Mouse (Mus musculus): ENCODE measurements at regions not wholly inside any gene's neighbourhood (a gene's known extent, or its start where the extent isn't known, plus 50 kb on each side); places are given as distances from the start of the nearest gene placed in this dataset.

DNA sequence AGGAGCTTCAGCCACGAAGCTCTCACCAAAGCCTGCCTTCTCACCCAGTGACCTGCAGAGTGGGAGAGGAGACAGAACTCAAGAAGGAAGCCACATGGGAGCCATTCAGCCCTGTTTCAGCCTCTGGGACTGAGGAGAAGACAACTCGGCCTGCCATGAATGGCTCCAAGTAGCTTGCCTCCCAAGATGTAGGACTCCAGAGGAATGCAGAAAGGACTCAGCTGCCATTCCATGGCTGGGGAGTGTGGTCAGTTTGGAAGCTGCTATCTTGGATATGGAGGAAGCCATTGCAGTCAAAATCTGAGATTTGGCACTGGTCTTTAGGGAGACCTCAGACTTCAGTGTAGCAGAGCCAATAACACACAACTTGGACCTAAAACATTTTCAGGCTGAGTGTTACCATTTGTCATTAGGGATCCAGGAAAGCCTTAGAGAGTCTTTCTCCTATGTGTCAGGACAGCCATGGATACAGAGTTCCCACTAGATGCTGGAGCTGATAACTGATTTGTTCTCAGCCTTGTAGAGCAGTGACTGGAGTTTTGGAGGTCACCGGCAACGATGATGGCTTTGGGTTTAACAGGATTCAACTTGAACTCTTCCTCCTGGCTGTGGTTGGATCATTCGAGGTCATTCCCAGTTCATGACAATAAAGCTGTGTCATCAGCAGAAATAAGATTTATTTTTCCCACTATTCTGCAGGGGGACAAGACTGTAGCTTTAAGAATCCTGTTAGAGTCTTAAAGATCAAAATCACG is 130.1 kb downstream of the Ackr3 start:
- no peak for TF ChIP-seq CTCF (IDR thresholded peaks at IDR 0.05; ENCODE audit: low read depth, low read length)
- no peak for TF ChIP-seq GATA1 (IDR thresholded peaks at IDR 0.05; ENCODE audit: borderline replicate concordance, low read length)
